Comparison of ENCODE assay signal across 8 mouse cellular contexts in the genomic region with DNA sequence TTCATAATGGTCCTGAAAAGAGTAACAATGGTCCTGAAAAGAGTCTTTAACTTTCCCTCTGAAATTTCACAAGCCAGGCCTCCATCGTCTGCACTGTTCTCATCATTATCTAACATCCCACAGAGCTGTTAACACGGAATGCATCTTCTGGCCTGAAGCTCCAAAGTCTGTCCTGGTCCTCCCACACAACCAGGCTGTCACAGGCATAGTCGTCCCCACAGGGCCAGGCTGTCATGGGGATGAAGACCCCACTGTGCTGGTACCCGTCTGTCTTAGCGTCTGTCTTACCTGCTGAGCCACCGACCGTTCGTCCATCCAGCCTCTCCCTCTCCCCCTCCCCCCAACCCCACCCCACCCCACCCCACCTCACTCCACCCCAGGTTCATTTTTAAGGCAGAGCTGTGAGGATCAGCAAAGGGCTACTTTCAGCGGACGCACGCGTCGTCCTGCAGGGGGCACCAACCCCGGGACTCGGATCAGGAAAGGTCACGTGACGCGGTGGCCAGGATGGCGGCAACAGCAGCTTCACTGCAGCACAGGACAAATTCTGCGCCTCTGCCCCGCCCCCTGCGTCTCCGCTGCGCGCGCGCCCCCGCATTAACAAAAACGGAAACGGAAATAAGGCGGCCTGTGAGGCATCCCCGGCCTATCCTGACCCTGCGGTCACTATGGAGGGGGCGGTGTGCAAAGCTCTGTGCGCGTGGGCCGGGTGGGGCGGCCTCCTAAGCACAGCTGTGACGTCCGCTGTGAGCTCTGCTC. TPM values are rescaled to one million over a fixed set of nuclear protein-coding genes. Genes with fewer than 3 reads are reported as not detected.
DNase-seq lines count a peak whose midpoint lies in the region; ATAC-seq and TF ChIP-seq lines count a peak whose summit lies in the region.

No protein-coding gene starts in this region.

- peaks cover 8% of the 10 kb centered on the region; the same call in 1 of the 2 replicates for H3K9me3 ChIP-seq in hindbrain, embryonic 11.5 days (ENCODE audit: control insufficient read depth, low read length)

- CTCF ChIA-PET in Patski (lab: Charles Lee) = no interaction called here

- H3K36me3 ChIP-seq in hindbrain, embryonic 11.5 days (ENCODE audit: control insufficient read depth, insufficient read depth, low read length) = 0 out of 2 replicates have a peak, but pooled peaks cover 2% of the 10 kb centered on the region

- peak overlapping the region; percentile 70 for H3K4me3 ChIP-seq in hindbrain, embryonic 11.5 days (ENCODE audit: low read depth, low read length)

- no peak for DNase-seq in Patski (ENCODE audit: low read depth, low spot score)
- DNase-seq in cerebellum, postnatal 14 days = peak; percentile 92 to 96
- peak; percentile 86 to 87 for DNase-seq in frontal cortex, postnatal 10 days (ENCODE audit: low spot score in 2 of 2)
- peak; percentile 94 for DNase-seq in hindbrain, embryonic 11.5 days (ENCODE audit: low spot score)
- DNase-seq in layer of hippocampus, postnatal 10 days (ENCODE audit: low spot score in 2 of 2) = peak; percentile 86 to 88
- peak; percentile 94 for DNase-seq in lung, postnatal 14 days
- DNase-seq in ovary, postnatal 36 days (ENCODE audit: low spot score) = peak; percentile 89
- DNase-seq in thymus, postnatal 25 days = peak; percentile 94

- in situ Hi-C loops in Patski (cut with MboI; ENCODE audit: low pct_unique_long_range_greater_than_20kb) = no loop called here

- peak; percentile 37 for ATAC-seq in Patski
- ATAC-seq in hindbrain, embryonic 11.5 days (ENCODE audit: low FRiP score) = peak; percentile 78

- no peak for TF ChIP-seq CTCF in Patski (IDR thresholded peaks at IDR 0.05)

- H3K4me1 ChIP-seq in hindbrain, embryonic 11.5 days (replicated peaks; ENCODE audit: control insufficient read depth, insufficient read depth, low read length) = no peaks in the 10 kb centered on the region

- 7% methylated on average over 38 of the region's 40 CpGs for WGBS in hindbrain, embryonic 11.5 days

- H3K27ac ChIP-seq in hindbrain, embryonic 11.5 days (ENCODE audit: low read depth, low read length) = peak overlapping the region; percentile 58; the same call in 1 of the 2 replicates

- POLR2A ChIA-PET in Patski (lab: Charles Lee) = interaction anchor here (0.6 kb wide), 1 partner anchor 21 kb away, joined by 3 read pairs; no protein-coding TSS in a partner anchor

- H3K4me2 ChIP-seq in hindbrain, embryonic 11.5 days (replicated peaks; ENCODE audit: low read depth, low read length) = peak overlapping the region; percentile 65

- no peaks in the 10 kb centered on the region for H3K27me3 ChIP-seq in Patski
- H3K27me3 ChIP-seq in hindbrain, embryonic 11.5 days (ENCODE audit: control insufficient read depth, insufficient read depth, low read length) = no peaks in the 10 kb centered on the region

- peak overlapping the region; percentile 59 for H3K9ac ChIP-seq in hindbrain, embryonic 11.5 days (ENCODE audit: low read depth, low read length)

RNA-seq across cellular contexts. Expression of gene Il3ra, which starts 0.8 kb away (rescaled TPM):
- polyA plus RNA-seq in Patski (2021) = 12.8 TPM
- polyA plus RNA-seq in hindbrain, embryonic 11.5 days (2014; fragmentation: Nextera tagmentation; extraction: Ambion mirVana) = 3.0 TPM in 2 replicates
- total RNA-seq in layer of hippocampus, postnatal 10 days (2021) = 1 to 10 TPM; 3.5 to 4.3 TPM

RNA-seq across cellular contexts. Expression of gene Olfr31, which starts 22.7 kb away (rescaled TPM):
- 0.06 TPM for polyA plus RNA-seq in Patski (2021)
- polyA plus RNA-seq in hindbrain, embryonic 11.5 days (2014; fragmentation: Nextera tagmentation; extraction: Ambion mirVana) = not detected in 2 replicates
- total RNA-seq in layer of hippocampus, postnatal 10 days (2021) = under 1 TPM in 1 of 2 experiments, not detected in 1; 0.11 TPM

RNA-seq across cellular contexts. Expression of gene Olfr721-ps1, which starts 55.8 kb away (rescaled TPM):
- polyA plus RNA-seq in Patski (2021) = not detected
- polyA plus RNA-seq in hindbrain, embryonic 11.5 days (2014; fragmentation: Nextera tagmentation; extraction: Ambion mirVana) = not detected in 2 replicates
- not detected for total RNA-seq in layer of hippocampus, postnatal 10 days (2021)
